Mouse (Mus musculus): Measurements from ENCODE around the gene Tnrc6b. TPM values are rescaled to one million over a fixed set of nuclear protein-coding genes. Genes with fewer than 3 reads are reported as not detected.
"Not testable (repeated sequence)": the region's sequence is repeated elsewhere in the genome, so short reads cannot be mapped to it uniquely, and the experiment has no call there.

Gene Tnrc6b
- polyA plus RNA-seq, 1 experiment from 2014 or later, result 17.9 TPM

- Histone ChIP-seq H3K9ac (ENCODE audit: low read depth, low read length) (no peak overlapping the region), H3K4me1 (ENCODE audit: control insufficient read depth, insufficient read depth, low read length) (no peaks in the 10 kb centered on the region), H3K36me3 (ENCODE audit: control insufficient read depth, insufficient read depth, low read length) (peaks cover 48% of the 10 kb centered on the region), H3K4me3 (ENCODE audit: low read depth, low read length) (no peak overlapping the region), H3K9me3 (replicated peaks; ENCODE audit: control insufficient read depth, low read length) (no peaks in the 10 kb centered on the region), H3K27me3 (ENCODE audit: control insufficient read depth, insufficient read depth, low read length) (no peaks in the 10 kb centered on the region), H3K4me2 (no peak overlapping the region), H3K27ac (ENCODE audit: low read depth, low read length) (no peak overlapping the region)
- ATAC-seq (replicated peaks; ENCODE audit: insufficient number of reproducible peaks, low FRiP score, low TSS enrichment), result no peak
- WGBS (ENCODE audit: insufficient replicate concordance), result 88% methylated on average over 6 of the region's 6 CpGs
These were observed 190.8 kb downstream of the Tnrc6b start for GRCm38 (mm10) chr15:80901806-80902513.

GRCm38 (mm10) chr15:80904776-80905175 is 193.7 kb downstream of the Tnrc6b start:
- not testable (repeated sequence) for H3K4me3 ChIP-seq (ENCODE audit: low read depth, low read length); H3K4me2 ChIP-seq; ATAC-seq (replicated peaks; ENCODE audit: insufficient number of reproducible peaks, low FRiP score, low TSS enrichment); H3K9me3 ChIP-seq (replicated peaks; ENCODE audit: control insufficient read depth, low read length); H3K4me1 ChIP-seq (ENCODE audit: control insufficient read depth, insufficient read depth, low read length); H3K9ac ChIP-seq (ENCODE audit: low read depth, low read length); H3K27ac ChIP-seq (ENCODE audit: low read depth, low read length); H3K27me3 ChIP-seq (ENCODE audit: control insufficient read depth, insufficient read depth, low read length)
- H3K36me3 ChIP-seq (ENCODE audit: control insufficient read depth, insufficient read depth, low read length), result peaks cover 48% of the 10 kb centered on the region
- WGBS (ENCODE audit: insufficient replicate concordance), result 97% methylated on average over 6 of the region's 6 CpGs

GRCm38 (mm10) chr15:80910183-80910582 is 199.1 kb downstream of the Tnrc6b start:
- H3K27me3 ChIP-seq (ENCODE audit: control insufficient read depth, insufficient read depth, low read length), result no peaks in the 10 kb centered on the region
- no peak overlapping the region for H3K27ac ChIP-seq (ENCODE audit: low read depth, low read length)
- H3K9ac ChIP-seq (ENCODE audit: low read depth, low read length), result no peak overlapping the region
- H3K4me2 ChIP-seq, result no peak overlapping the region
- no peak overlapping the region for H3K4me3 ChIP-seq (ENCODE audit: low read depth, low read length)
- ATAC-seq (replicated peaks; ENCODE audit: insufficient number of reproducible peaks, low FRiP score, low TSS enrichment), result no peak
- no peaks in the 10 kb centered on the region; the same call in 1 of the 2 replicates for H3K4me1 ChIP-seq (ENCODE audit: control insufficient read depth, insufficient read depth, low read length)
- peaks cover 40% of the 10 kb centered on the region for H3K36me3 ChIP-seq (ENCODE audit: control insufficient read depth, insufficient read depth, low read length)
- H3K9me3 ChIP-seq (replicated peaks; ENCODE audit: control insufficient read depth, low read length), result no peaks in the 10 kb centered on the region
- WGBS (ENCODE audit: insufficient replicate concordance), result 84% methylated on average over 3 of the region's 3 CpGs

- no peak overlapping the region for H3K27ac ChIP-seq (ENCODE audit: low read depth, low read length)
- H3K36me3 ChIP-seq (ENCODE audit: control insufficient read depth, insufficient read depth, low read length), result peaks cover 32% of the 10 kb centered on the region
- no peak overlapping the region for H3K4me3 ChIP-seq (ENCODE audit: low read depth, low read length)
- no peak overlapping the region for H3K4me2 ChIP-seq
- 72% methylated on average over 4 of the region's 4 CpGs for WGBS (ENCODE audit: insufficient replicate concordance)
- no peaks in the 10 kb centered on the region for H3K27me3 ChIP-seq (ENCODE audit: control insufficient read depth, insufficient read depth, low read length)
- H3K9ac ChIP-seq (ENCODE audit: low read depth, low read length), result no peak overlapping the region
- H3K9me3 ChIP-seq (replicated peaks; ENCODE audit: control insufficient read depth, low read length), result no peaks in the 10 kb centered on the region
- H3K4me1 ChIP-seq (ENCODE audit: control insufficient read depth, insufficient read depth, low read length), result no peaks in the 10 kb centered on the region; the same call in 1 of the 2 replicates
- no peak for ATAC-seq (replicated peaks; ENCODE audit: insufficient number of reproducible peaks, low FRiP score, low TSS enrichment)
These were observed 199.8 kb downstream of the Tnrc6b start for GRCm38 (mm10) chr15:80910790-80911531.

GRCm38 (mm10) chr15:80912175-80912574 is 201.1 kb downstream of the Tnrc6b start:
- H3K4me1 ChIP-seq (ENCODE audit: control insufficient read depth, insufficient read depth, low read length), result no peaks in the 10 kb centered on the region; the same call in 1 of the 2 replicates
- peaks cover 30% of the 10 kb centered on the region for H3K36me3 ChIP-seq (ENCODE audit: control insufficient read depth, insufficient read depth, low read length)

GRCm38 (mm10) chr15:80913803-80914202 is 202.7 kb downstream of the Tnrc6b start:
- peaks cover 31% of the 10 kb centered on the region for H3K36me3 ChIP-seq (ENCODE audit: control insufficient read depth, insufficient read depth, low read length)
- WGBS (ENCODE audit: insufficient replicate concordance), result 84% methylated on average over 1 of the region's 1 CpGs
- no peak for ATAC-seq (replicated peaks; ENCODE audit: insufficient number of reproducible peaks, low FRiP score, low TSS enrichment)

More at GRCm38 (mm10) chr15:80912175-80912574, 201.1 kb downstream of the Tnrc6b start:
- no peak for ATAC-seq (replicated peaks; ENCODE audit: insufficient number of reproducible peaks, low FRiP score, low TSS enrichment)
- Histone ChIP-seq H3K9me3 (replicated peaks; ENCODE audit: control insufficient read depth, low read length) (no peaks in the 10 kb centered on the region), H3K27me3 (ENCODE audit: control insufficient read depth, insufficient read depth, low read length) (no peaks in the 10 kb centered on the region), H3K4me2 (no peak overlapping the region), H3K9ac (ENCODE audit: low read depth, low read length) (no peak overlapping the region), H3K4me3 (ENCODE audit: low read depth, low read length) (no peak overlapping the region), H3K27ac (ENCODE audit: low read depth, low read length) (no peak overlapping the region)
- 86% methylated on average over 3 of the region's 3 CpGs for WGBS (ENCODE audit: insufficient replicate concordance)

GRCm38 (mm10) chr15:80915850-80916249 is 204.7 kb downstream of the Tnrc6b start:
- no peak overlapping the region for H3K4me2 ChIP-seq
- H3K27ac ChIP-seq (ENCODE audit: low read depth, low read length), result no peak overlapping the region
- peaks cover 45% of the 10 kb centered on the region for H3K36me3 ChIP-seq (ENCODE audit: control insufficient read depth, insufficient read depth, low read length)
- no peaks in the 10 kb centered on the region for H3K9me3 ChIP-seq (replicated peaks; ENCODE audit: control insufficient read depth, low read length)
- no peak for ATAC-seq (replicated peaks; ENCODE audit: insufficient number of reproducible peaks, low FRiP score, low TSS enrichment)
- no peak overlapping the region for H3K9ac ChIP-seq (ENCODE audit: low read depth, low read length)
- no peaks in the 10 kb centered on the region for H3K27me3 ChIP-seq (ENCODE audit: control insufficient read depth, insufficient read depth, low read length)
- no peaks in the 10 kb centered on the region; the same call in 1 of the 2 replicates for H3K4me1 ChIP-seq (ENCODE audit: control insufficient read depth, insufficient read depth, low read length)
- WGBS (ENCODE audit: insufficient replicate concordance), result 70% methylated on average over 2 of the region's 2 CpGs
- no peak overlapping the region for H3K4me3 ChIP-seq (ENCODE audit: low read depth, low read length)

More at GRCm38 (mm10) chr15:80913803-80914202, 202.7 kb downstream of the Tnrc6b start:
- no peaks in the 10 kb centered on the region; the same call in 1 of the 2 replicates for H3K4me1 ChIP-seq (ENCODE audit: control insufficient read depth, insufficient read depth, low read length)
- no peak overlapping the region for H3K4me3 ChIP-seq (ENCODE audit: low read depth, low read length)
- no peaks in the 10 kb centered on the region for H3K27me3 ChIP-seq (ENCODE audit: control insufficient read depth, insufficient read depth, low read length)
- no peak overlapping the region for H3K27ac ChIP-seq (ENCODE audit: low read depth, low read length)
- H3K4me2 ChIP-seq, result no peak overlapping the region
- no peaks in the 10 kb centered on the region for H3K9me3 ChIP-seq (replicated peaks; ENCODE audit: control insufficient read depth, low read length)
- no peak overlapping the region for H3K9ac ChIP-seq (ENCODE audit: low read depth, low read length)

GRCm38 (mm10) chr15:80916621-80917020 is 205.5 kb downstream of the Tnrc6b start:
- ATAC-seq (replicated peaks; ENCODE audit: insufficient number of reproducible peaks, low FRiP score, low TSS enrichment), result no peak
- Histone ChIP-seq H3K4me1 (ENCODE audit: control insufficient read depth, insufficient read depth, low read length) (no peaks in the 10 kb centered on the region; the same call in 1 of the 2 replicates), H3K36me3 (ENCODE audit: control insufficient read depth, insufficient read depth, low read length) (peaks cover 44% of the 10 kb centered on the region), H3K9ac (ENCODE audit: low read depth, low read length) (no peak overlapping the region), H3K4me3 (ENCODE audit: low read depth, low read length) (no peak overlapping the region), H3K27me3 (ENCODE audit: control insufficient read depth, insufficient read depth, low read length) (no peaks in the 10 kb centered on the region), H3K9me3 (replicated peaks; ENCODE audit: control insufficient read depth, low read length) (no peaks in the 10 kb centered on the region), H3K27ac (ENCODE audit: low read depth, low read length) (no peak overlapping the region), H3K4me2 (no peak overlapping the region)
- WGBS (ENCODE audit: insufficient replicate concordance), result 96% methylated on average over 7 of the region's 7 CpGs

All from heart, embryonic 11.5 days (tissue).